Mouse (Mus musculus): ENCODE measurements around the gene Ergic1.

DNA sequence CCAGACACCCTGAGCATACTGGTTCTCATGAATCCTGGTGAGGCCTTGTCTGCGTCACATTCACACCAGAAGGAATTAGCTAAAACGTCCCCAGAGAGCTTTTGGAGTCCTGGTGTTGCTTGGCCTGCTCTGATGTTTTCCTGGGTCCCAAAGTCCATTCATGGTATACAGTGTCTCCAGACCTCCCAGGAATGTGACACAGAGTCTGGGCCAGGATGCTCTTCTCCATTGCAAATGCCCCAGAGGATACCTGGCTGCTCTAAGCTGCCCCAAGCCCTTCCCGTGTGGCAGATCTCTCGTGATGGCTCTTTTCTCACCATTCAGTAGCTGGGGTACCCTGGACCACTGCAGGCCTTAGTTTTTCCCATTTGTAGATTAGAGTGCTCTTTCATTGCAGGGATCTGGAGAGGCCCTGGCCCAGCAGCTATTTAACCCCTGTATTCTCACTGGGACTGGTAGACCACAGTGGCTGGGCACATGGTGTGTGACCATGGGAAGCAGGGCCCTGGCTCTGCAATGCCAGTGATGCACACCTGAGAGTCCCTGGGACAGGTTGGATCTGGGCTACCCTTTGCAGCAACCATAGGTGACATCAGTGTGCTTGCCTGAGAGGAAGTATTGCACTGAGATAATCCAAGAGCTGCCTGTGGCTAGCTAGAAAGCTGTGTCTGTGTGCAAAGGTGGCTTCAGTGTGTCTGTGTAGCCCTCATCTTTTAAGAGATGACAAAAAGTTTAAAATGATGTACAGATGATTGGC is 8.5 kb downstream of the Ergic1 start:
- TF ChIP-seq CTCF (IDR thresholded peaks at IDR 0.05; ENCODE audit: insufficient read depth, low read length) (no peak), POLR2A (IDR thresholded peaks at IDR 0.05; ENCODE audit: borderline replicate concordance, extremely low read depth, low read depth, low read length) (no peak)

Measured in lung, adult 2 months (tissue).